Mouse (Mus musculus): ENCODE results near the gene Clec2i. TPM values are rescaled to one million over a fixed set of nuclear protein-coding genes. Genes with fewer than 3 reads are reported as not detected.

Gene Clec2i
- polyA plus RNA-seq, 1 experiment from 2014 or later, result not detected

DNA sequence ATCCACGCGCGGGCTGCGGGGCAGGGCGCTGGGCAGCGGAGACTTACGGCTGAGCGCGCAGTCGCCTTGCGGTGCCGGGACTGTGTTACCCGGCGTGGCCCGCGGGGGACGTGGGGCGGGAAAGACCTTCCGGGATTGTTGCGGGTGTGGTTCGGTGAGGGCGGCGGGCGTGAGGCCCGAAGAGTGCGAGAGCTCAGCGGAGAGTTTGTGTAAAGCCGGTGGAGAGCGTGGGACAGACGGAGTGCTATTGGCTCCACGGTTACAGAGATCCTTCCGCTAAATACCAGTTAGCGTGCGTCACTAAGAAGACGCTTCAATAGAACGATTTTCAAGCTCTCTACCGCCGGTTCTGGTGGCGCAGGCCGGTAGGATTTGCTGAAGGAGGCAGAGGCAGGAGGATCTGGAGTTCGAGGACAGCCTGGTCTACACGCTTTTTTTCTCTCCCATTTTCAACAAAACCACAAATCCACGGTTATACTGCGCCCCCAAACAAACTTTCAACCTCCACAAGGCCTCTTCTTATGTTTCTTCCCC is 44.4 kb upstream of the Clec2i start:
- ATAC-seq (ENCODE audit: low FRiP score) (peak; percentile 73), DNase-seq (ENCODE audit: low spot score) (peak; percentile 98)
- peak overlapping the region; percentile 68 for H3K4me2 ChIP-seq (replicated peaks; ENCODE audit: low read depth, low read length)
- no peaks in the 10 kb centered on the region for H3K9me3 ChIP-seq (ENCODE audit: control insufficient read depth, low read length)
- H3K27me3 ChIP-seq (ENCODE audit: control insufficient read depth, insufficient read depth, low read length), result no peaks in the 10 kb centered on the region
- peak overlapping the region; percentile 79 for H3K4me3 ChIP-seq (ENCODE audit: low read depth, low read length)
- H3K4me1 ChIP-seq (replicated peaks; ENCODE audit: control insufficient read depth, insufficient read depth, low read length), result no peaks in the 10 kb centered on the region
- H3K36me3 ChIP-seq (ENCODE audit: control insufficient read depth, insufficient read depth, low read length), result no peaks in the 10 kb centered on the region
- peak overlapping the region; percentile 78 for H3K27ac ChIP-seq (ENCODE audit: low read depth, low read length)
- WGBS, result under 1% methylated on average over 43 of the region's 44 CpGs
- H3K9ac ChIP-seq (ENCODE audit: low read depth, low read length), result peak overlapping the region; percentile 83

DNA sequence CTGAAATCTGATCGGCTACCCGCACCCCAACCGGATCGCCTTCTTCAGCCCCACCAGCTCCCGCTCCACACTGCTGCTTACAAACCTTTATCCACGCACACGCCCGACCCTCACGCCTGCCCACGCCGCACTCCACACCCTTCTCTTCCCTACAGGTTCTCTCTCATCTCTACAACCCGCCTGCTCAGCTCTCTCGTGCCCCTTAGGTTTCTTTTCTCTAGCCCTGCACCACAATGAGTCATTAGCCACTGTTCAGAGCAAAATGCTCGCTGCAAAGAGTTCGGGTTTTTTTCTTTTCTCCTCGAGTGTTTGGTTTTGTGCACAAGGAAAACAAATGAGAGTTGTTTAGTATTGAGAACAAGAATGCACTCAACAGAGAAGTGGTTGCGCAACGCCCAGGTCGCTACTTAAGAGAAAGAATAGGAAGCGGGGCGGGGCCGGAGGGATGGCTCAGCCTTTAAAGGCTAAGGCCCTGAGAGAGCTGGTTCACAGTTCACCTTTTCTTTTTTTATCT is 43.9 kb upstream of the Clec2i start:
- H3K27ac ChIP-seq (ENCODE audit: low read depth, low read length), result peak overlapping the region; percentile 78
- under 1% methylated on average over 22 of the region's 22 CpGs for WGBS
- peak overlapping the region; percentile 68 for H3K4me2 ChIP-seq (replicated peaks; ENCODE audit: low read depth, low read length)
- DNase-seq (ENCODE audit: low spot score) (peak; percentile 78), ATAC-seq (ENCODE audit: low FRiP score) (peak; percentile 36)
- no peaks in the 10 kb centered on the region for H3K9me3 ChIP-seq (ENCODE audit: control insufficient read depth, low read length)
- H3K4me3 ChIP-seq (ENCODE audit: low read depth, low read length), result peak overlapping the region; percentile 79
- peak overlapping the region; percentile 83 for H3K9ac ChIP-seq (ENCODE audit: low read depth, low read length)
- H3K36me3 ChIP-seq (ENCODE audit: control insufficient read depth, insufficient read depth, low read length), result no peaks in the 10 kb centered on the region
- no peaks in the 10 kb centered on the region for H3K27me3 ChIP-seq (ENCODE audit: control insufficient read depth, insufficient read depth, low read length)
- H3K4me1 ChIP-seq (replicated peaks; ENCODE audit: control insufficient read depth, insufficient read depth, low read length), result no peaks in the 10 kb centered on the region

DNA sequence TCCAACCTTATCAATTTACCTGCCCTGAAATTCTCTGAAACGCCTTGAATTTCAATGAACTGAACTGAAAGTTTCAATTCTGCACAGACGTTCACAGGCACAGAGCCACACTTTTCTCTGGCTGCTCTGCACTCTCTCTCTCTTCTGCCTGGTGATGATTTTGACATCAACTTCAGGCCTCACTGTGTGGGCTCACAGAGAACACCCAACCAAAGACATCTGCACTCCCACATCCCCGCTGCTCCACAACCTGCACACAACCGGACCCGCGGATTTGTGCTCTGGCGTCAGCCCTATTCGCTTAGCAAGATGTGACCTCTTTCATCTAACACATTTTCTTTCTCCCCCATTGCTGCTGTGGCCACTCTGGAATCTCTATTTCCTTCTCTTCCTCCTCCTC is 43.3 kb upstream of the Clec2i start:
- Histone ChIP-seq H3K4me1 (replicated peaks; ENCODE audit: control insufficient read depth, insufficient read depth, low read length) (no peaks in the 10 kb centered on the region), H3K27ac (ENCODE audit: low read depth, low read length) (no peak overlapping the region), H3K9me3 (ENCODE audit: control insufficient read depth, low read length) (no peaks in the 10 kb centered on the region), H3K36me3 (ENCODE audit: control insufficient read depth, insufficient read depth, low read length) (no peaks in the 10 kb centered on the region), H3K4me2 (replicated peaks; ENCODE audit: low read depth, low read length) (peak overlapping the region; percentile 68), H3K27me3 (ENCODE audit: control insufficient read depth, insufficient read depth, low read length) (no peaks in the 10 kb centered on the region), H3K4me3 (ENCODE audit: low read depth, low read length) (peak overlapping the region; percentile 79), H3K9ac (ENCODE audit: low read depth, low read length) (no peak overlapping the region)
- DNase-seq (ENCODE audit: low spot score) (peak; percentile 37), ATAC-seq (ENCODE audit: low FRiP score) (no peak)
- WGBS, result 41% methylated on average over 8 of the region's 8 CpGs

DNA sequence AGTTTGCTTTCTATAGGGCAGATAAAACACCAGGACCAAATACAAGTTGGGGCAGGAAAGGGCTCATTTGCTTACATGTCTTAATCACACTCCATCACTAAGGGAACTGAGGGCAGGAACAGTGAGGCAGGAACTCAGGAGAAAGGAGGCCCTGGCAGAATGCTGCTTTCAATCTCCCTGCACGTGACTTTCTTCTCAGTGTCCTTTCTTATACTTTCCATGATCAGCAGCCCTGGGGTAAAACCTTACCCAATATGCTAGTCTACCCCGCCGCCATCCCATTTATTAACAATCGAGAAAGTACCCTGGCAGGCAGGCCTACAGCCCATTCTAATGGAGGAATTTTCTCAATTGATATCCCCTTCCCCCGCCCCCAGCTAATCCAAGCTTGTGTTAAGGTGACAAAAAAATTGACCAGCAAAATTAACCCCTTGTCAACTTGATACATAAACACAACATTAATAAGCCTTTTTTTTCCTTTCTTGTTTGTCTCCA is 42.8 kb upstream of the Clec2i start:
- no peaks in the 10 kb centered on the region for H3K36me3 ChIP-seq (ENCODE audit: control insufficient read depth, insufficient read depth, low read length)
- no peak overlapping the region for H3K4me2 ChIP-seq (replicated peaks; ENCODE audit: low read depth, low read length)
- peak; percentile 12 for DNase-seq (ENCODE audit: low spot score)
- no peak overlapping the region for H3K4me3 ChIP-seq (ENCODE audit: low read depth, low read length)
- ATAC-seq (ENCODE audit: low FRiP score), result no peak
- H3K27ac ChIP-seq (ENCODE audit: low read depth, low read length), result no peak overlapping the region
- H3K9ac ChIP-seq (ENCODE audit: low read depth, low read length), result no peak overlapping the region
- H3K9me3 ChIP-seq (ENCODE audit: control insufficient read depth, low read length), result no peaks in the 10 kb centered on the region
- 85% methylated on average over 5 of the region's 5 CpGs for WGBS
- no peaks in the 10 kb centered on the region for H3K4me1 ChIP-seq (replicated peaks; ENCODE audit: control insufficient read depth, insufficient read depth, low read length)
- no peaks in the 10 kb centered on the region for H3K27me3 ChIP-seq (ENCODE audit: control insufficient read depth, insufficient read depth, low read length)

DNA sequence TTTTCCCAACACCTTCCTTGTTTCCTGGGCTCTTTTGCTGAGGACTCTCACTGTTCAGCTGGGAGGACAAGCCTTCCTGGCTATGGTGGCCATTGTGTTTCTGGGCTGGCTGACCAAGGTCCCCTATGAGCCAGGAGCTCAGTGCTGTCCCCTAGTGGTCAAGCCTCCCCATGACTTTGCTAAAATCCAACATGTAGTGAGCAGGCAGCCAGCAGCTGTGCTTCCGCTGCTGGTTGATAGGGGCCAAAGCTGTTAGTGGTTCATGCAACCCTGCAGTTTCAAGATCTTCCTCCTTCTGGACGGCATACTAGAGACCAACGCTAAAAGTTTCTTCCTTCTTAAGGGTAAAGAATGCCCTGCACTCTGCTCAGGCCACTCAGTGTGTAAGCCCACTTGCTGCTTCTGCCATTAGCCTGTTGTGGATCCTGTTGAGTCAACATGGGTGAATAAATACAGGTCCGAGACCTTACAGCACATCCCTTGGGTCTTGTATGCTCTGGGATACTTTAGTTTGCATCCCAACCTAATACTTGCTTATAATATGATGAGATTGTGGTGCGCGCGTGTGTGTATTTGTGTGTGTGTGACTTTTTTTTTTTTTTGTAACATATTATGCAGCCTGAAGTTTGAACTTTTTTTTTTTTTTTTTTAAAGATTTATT is 41.9 kb upstream of the Clec2i start:
- no peaks in the 10 kb centered on the region for H3K36me3 ChIP-seq (ENCODE audit: control insufficient read depth, insufficient read depth, low read length)
- H3K4me2 ChIP-seq (replicated peaks; ENCODE audit: low read depth, low read length), result no peak overlapping the region
- 30% methylated on average over 7 of the region's 7 CpGs for WGBS
- peak; percentile 96 for DNase-seq (ENCODE audit: low spot score)
- H3K4me1 ChIP-seq (replicated peaks; ENCODE audit: control insufficient read depth, insufficient read depth, low read length), result no peaks in the 10 kb centered on the region
- H3K9ac ChIP-seq (ENCODE audit: low read depth, low read length), result no peak overlapping the region
- H3K9me3 ChIP-seq (ENCODE audit: control insufficient read depth, low read length), result no peaks in the 10 kb centered on the region
- no peak overlapping the region for H3K27ac ChIP-seq (ENCODE audit: low read depth, low read length)
- no peaks in the 10 kb centered on the region for H3K27me3 ChIP-seq (ENCODE audit: control insufficient read depth, insufficient read depth, low read length)
- no peak overlapping the region for H3K4me3 ChIP-seq (ENCODE audit: low read depth, low read length)
- peak; percentile 10; the same call in 1 of the 2 replicates for ATAC-seq (ENCODE audit: low FRiP score)

DNA sequence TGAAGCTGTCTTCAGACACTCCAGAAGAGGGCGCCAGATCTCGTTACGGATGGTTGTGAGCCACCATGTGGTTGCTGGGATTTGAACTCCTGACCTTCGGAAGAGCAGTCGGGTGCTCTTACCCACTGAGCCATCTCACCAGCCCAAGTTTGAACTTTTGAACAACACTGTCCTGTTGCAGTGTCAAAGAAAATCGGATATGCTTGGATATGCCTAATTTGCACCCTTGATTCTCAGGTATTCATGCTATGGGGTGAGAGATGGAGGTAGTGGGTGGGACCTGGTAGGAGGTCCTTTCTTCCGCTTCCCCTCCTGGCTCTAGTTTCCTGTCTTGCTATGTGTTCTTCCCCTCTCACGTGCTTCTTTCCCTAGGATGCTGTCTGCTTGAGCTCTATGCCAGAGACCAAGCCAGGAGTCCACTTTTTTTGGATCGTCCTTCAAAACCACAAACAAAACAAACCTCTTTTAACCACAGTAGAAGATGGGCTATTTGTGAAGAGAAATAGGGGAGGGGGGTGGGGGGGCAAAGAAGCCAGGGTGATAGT is 41.3 kb upstream of the Clec2i start:
- DNase-seq (ENCODE audit: low spot score), result peak; percentile 28

DNA sequence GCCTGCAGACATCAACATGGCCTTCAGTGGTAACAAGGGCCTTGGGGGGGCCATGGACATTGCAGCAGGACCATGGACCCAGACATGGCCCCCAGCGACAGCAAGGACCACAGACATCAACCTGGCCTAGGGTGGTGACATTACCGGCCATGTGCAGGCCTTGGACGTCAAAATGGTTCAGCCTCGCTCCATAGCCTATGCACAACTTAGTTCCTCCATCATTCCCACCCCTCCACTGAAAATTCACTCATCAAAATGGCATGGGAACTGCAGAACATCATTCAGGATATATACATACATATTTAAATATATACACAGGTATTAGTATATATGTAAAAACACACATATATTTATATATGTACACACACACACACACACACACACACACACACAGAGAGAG is 40.0 kb upstream of the Clec2i start:
- no peak for ATAC-seq (ENCODE audit: low FRiP score)
- 91% methylated on average over 4 of the region's 4 CpGs for WGBS

More for the DNA sequence above, 41.3 kb upstream of the Clec2i start:
- Histone ChIP-seq H3K27ac (ENCODE audit: low read depth, low read length) (no peak overlapping the region), H3K9ac (ENCODE audit: low read depth, low read length) (no peak overlapping the region), H3K36me3 (ENCODE audit: control insufficient read depth, insufficient read depth, low read length) (no peaks in the 10 kb centered on the region), H3K27me3 (ENCODE audit: control insufficient read depth, insufficient read depth, low read length) (no peaks in the 10 kb centered on the region), H3K4me2 (replicated peaks; ENCODE audit: low read depth, low read length) (no peak overlapping the region), H3K4me3 (ENCODE audit: low read depth, low read length) (no peak overlapping the region), H3K4me1 (replicated peaks; ENCODE audit: control insufficient read depth, insufficient read depth, low read length) (no peaks in the 10 kb centered on the region), H3K9me3 (ENCODE audit: control insufficient read depth, low read length) (no peaks in the 10 kb centered on the region)
- 64% methylated on average over 6 of the region's 9 CpGs for WGBS
- no peak for ATAC-seq (ENCODE audit: low FRiP score)

DNA sequence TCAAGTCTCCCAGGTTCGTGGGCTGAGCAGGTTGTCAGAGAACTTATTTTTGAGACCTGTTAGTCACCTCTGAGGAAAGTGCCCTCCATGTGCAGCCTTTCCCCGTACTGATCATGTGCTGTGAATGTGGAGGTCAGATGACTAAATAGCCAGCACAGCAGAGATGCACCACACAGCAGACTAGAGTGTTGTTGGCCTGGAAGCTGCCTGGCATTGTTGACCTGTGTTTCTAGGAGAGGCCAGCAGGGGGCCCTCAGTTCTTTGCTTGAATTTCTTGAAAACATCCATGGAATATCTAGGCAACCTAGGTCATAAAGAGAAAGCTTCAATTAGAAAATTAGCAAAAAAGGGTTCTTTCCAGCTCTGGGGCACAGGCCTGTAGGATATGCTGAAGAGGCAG is 37.5 kb upstream of the Clec2i start:
- Histone ChIP-seq H3K4me2 (replicated peaks; ENCODE audit: low read depth, low read length) (no peak overlapping the region), H3K27ac (ENCODE audit: low read depth, low read length) (no peak overlapping the region), H3K27me3 (ENCODE audit: control insufficient read depth, insufficient read depth, low read length) (no peaks in the 10 kb centered on the region), H3K36me3 (ENCODE audit: control insufficient read depth, insufficient read depth, low read length) (no peaks in the 10 kb centered on the region), H3K4me1 (replicated peaks; ENCODE audit: control insufficient read depth, insufficient read depth, low read length) (no peaks in the 10 kb centered on the region), H3K9me3 (ENCODE audit: control insufficient read depth, low read length) (no peaks in the 10 kb centered on the region), H3K9ac (ENCODE audit: low read depth, low read length) (no peak overlapping the region), H3K4me3 (ENCODE audit: low read depth, low read length) (no peak overlapping the region)
- WGBS, result 55% methylated on average over 2 of the region's 2 CpGs
- ATAC-seq (ENCODE audit: low FRiP score) (no peak), DNase-seq (ENCODE audit: low spot score) (peak; percentile 81)

More for the DNA sequence above, 40.0 kb upstream of the Clec2i start:
- H3K27ac ChIP-seq (ENCODE audit: low read depth, low read length), result no peak overlapping the region
- no peak for DNase-seq (ENCODE audit: low spot score)
- no peak overlapping the region for H3K9ac ChIP-seq (ENCODE audit: low read depth, low read length)
- no peak overlapping the region for H3K4me3 ChIP-seq (ENCODE audit: low read depth, low read length)
- H3K4me1 ChIP-seq (replicated peaks; ENCODE audit: control insufficient read depth, insufficient read depth, low read length), result no peaks in the 10 kb centered on the region
- H3K4me2 ChIP-seq (replicated peaks; ENCODE audit: low read depth, low read length), result no peak overlapping the region
- no peaks in the 10 kb centered on the region for H3K9me3 ChIP-seq (ENCODE audit: control insufficient read depth, low read length)
- no peaks in the 10 kb centered on the region for H3K27me3 ChIP-seq (ENCODE audit: control insufficient read depth, insufficient read depth, low read length)
- no peaks in the 10 kb centered on the region for H3K36me3 ChIP-seq (ENCODE audit: control insufficient read depth, insufficient read depth, low read length)
